Mouse (Mus musculus): ENCODE measurements around the gene Ecsit.
"Not testable (repeated sequence)": the region's sequence is repeated elsewhere in the genome, so short reads cannot be mapped to it uniquely, and the experiment has no call there.

The Ecsit gene

DNA sequence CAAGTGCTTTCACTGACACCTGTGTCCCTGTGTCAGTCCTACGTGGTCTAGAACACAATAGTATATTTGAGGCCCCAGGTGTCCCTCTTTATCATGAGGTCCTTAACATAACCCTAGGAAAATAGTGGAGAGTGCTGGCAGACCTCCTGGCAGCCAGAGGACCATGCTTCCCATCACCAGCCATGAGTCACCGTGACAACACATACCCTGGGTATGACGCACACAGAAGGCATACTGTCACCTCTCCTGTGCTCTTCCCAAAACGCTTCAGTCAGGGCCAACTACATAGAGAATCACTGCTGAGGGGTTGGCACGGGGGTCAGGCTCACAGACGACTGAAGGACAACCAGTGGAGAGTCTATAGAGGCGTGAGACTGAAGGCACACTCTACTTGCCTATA is 4.7 kb upstream of the Ecsit start:
- DNase-seq (ENCODE audit: low read depth, low spot score) = no peak

DNA sequence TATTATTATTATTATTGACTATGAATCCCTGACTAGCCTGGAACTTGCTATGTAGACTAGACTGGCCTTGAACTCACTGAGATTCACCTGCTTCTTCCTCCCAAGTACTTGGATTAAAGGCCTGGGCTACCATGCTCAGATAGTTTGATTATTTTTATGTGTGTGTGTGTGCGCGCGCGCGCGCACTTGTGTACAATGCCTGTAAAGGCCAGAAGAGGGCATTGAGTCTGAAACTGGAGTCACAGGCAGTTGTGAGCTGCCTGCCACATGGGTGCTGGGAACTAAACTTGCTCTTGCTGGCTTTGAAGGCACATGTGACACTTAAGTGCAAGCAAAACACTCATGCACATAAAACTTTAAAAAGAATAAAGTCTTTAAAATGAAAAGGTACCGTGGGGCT is 4.0 kb upstream of the Ecsit start:
- DNase-seq (ENCODE audit: low read depth, low spot score) = peak; percentile 61

DNA sequence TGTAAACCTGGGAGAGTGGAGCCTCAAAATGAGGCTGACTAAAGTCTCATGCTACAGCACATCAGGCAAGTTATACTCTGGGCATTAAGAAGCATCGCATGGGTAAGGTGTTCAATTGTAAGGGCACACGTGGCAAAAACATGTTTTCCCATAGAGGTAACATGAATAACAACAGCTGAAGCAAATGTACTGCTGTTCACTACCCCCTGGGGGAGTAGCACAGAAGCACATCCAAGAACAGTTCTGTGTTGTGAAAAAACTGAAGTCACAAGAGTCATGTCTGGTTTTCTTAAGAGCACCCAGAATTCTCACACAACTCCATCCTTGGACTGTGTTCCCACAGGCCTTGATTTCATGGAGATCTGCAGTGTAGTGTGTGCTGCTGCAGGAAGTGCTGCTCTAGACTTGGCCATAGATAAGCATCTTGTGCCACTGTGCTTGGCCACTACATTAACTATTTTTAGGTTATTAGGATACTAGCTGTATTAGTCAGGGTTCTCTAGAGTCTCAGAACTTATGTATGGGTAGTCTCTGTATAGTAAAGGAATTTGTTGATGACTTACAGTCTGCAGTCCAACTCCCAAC is 1.9 kb upstream of the Ecsit start:
- no peak for DNase-seq (ENCODE audit: low read depth, low spot score)

DNA sequence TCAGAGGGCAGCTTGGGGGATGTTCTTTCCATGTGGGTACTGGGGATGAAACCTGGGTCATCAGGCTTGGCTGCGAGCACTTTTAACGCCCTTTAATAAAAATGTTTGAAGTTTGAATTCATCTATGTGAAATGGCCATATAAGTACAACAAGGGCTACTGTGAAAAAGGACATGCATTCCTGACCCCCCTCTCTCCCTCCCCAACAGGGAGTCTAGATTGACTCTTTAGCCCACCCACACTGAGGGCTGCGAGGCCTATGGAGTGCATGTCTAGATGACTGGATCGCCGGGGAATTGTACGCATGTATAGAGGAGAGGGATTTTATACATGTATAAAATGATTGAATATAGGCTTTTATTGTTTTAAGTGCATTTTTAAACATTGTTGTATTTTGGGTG is 774 bp upstream of the Ecsit start:
- DNase-seq (ENCODE audit: low read depth, low spot score) = no peak

- no peak for DNase-seq (ENCODE audit: low read depth, low spot score)
Measured at GRCm38 (mm10) chr9:22084667-22085021, 594 bp downstream of the Ecsit start.

DNA sequence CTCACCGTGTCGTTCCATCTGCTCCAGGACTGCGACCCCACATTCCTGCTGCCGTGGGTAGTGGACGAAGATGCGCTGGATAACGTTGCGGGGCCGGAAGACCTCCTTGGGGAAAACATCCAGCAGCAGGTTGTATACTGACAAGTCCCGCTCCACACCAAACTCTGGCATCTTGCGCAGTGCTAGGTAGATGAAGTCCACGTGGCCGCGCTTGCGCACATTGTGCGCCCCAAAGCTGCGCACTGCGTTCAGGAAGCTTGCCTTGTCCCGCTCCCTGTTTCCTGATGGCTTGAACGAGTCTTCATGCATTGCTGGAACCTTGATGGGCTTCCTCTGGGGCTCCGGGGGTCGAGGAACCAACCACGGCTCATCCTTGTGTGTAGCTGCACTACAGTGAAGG is 9.0 kb downstream of the Ecsit start:
- peak; percentile 49 for DNase-seq (ENCODE audit: low read depth, low spot score)

GRCm38 (mm10) chr9:22075778-22076177 is 9.5 kb downstream of the Ecsit start:
- DNase-seq (ENCODE audit: low read depth, low spot score) = not testable (repeated sequence)

GRCm38 (mm10) chr9:22072276-22072675 is 13.0 kb downstream of the Ecsit start:
- no peak for DNase-seq (ENCODE audit: low read depth, low spot score)

DNA sequence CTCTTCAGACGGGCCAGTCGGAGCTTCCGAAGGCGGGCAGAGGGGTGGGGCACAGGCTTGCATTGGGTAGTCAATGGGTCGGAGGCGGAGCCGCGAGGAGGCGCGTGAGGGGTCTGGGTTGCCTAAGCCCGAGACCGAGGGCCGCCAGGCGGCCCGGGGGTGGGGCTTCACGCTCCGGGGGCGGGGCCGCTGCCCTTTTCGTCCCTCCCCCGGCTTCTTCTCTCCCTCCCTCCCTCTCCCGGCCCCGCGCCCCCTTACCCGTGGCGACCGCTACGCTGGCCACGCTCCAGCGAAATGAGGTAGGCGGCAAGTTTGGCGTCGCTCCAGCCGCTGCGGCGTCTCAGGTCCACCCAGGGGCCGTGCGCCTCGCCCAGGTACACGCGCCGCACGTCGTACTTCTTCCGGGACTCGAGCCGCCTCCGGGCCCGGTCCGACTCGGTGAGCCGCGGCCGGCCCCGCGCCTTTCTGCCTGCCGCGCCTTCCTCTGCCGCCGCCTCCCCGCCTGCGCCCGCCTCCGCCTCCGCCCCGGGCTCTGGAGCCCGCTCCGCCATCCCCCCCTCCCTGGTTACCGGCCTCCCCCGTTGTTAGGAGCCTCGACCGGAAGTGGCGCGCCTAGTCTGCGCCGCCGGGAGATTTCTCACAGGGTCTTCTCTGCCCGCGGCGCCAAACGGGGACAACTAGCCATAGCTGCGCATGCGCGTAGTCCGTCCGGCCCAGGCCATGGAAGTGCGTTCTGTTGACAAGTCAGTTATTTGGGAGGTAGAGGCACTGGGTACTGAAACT is 14.3 kb downstream of the Ecsit start, which contains the start of the genes Gm49318 and Zfp653:
TSS of gene Gm49318 (minus strand) at position 469 of the 783 bp plus-strand sequence.
TSS of gene Zfp653 (minus strand) at position 586 of the 783 bp plus-strand sequence.
- DNase-seq (ENCODE audit: low read depth, low spot score) = peak; percentile 99

DNA sequence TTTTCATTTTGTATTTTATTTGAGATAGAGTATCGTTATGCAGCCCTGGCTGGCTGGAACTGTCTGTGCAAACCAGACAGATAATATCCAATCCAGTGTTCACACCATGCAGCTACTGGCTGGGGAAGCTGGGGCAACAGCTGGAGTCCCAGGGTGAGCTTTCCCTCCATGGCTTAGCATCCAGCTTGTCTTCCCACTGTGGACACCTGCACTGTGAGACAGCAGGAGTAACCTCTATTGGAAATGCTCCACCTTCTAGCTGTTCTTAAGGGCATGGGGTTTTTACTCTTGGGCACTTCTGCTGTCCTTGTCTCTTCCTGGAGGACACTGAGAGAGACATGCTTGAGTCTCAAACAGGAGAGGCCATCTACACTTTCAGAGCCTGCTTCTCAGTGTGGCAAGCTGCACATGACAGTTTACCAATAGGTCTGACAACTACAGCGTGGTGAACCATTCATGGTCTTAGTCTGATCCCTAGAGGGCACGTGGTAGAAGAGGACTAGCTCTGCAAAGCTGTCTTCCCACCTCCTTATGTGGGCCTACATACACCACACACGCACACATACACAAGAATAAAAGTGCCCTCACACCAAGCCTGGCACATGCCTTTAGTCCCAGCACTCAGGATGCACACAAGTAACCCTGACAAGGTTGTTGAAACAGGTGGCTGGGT is 15.2 kb downstream of the Ecsit start:
- DNase-seq (ENCODE audit: low read depth, low spot score) = no peak

GRCm38 (mm10) chr9:22067195-22067594 is 18.0 kb downstream of the Ecsit start:
- no peak for DNase-seq (ENCODE audit: low read depth, low spot score)

- peak; percentile 72 for DNase-seq (ENCODE audit: low read depth, low spot score)
Measured at GRCm38 (mm10) chr9:22066433-22066832, 18.8 kb downstream of the Ecsit start.

GRCm38 (mm10) chr9:22065642-22066041 is 19.6 kb downstream of the Ecsit start:
- no peak for DNase-seq (ENCODE audit: low read depth, low spot score)

- no peak for DNase-seq (ENCODE audit: low read depth, low spot score)
Measured at GRCm38 (mm10) chr9:22064341-22064740, 20.9 kb downstream of the Ecsit start.

- no peak for DNase-seq (ENCODE audit: low read depth, low spot score)
Measured at GRCm38 (mm10) chr9:22061339-22061738, 23.9 kb downstream of the Ecsit start.

DNA sequence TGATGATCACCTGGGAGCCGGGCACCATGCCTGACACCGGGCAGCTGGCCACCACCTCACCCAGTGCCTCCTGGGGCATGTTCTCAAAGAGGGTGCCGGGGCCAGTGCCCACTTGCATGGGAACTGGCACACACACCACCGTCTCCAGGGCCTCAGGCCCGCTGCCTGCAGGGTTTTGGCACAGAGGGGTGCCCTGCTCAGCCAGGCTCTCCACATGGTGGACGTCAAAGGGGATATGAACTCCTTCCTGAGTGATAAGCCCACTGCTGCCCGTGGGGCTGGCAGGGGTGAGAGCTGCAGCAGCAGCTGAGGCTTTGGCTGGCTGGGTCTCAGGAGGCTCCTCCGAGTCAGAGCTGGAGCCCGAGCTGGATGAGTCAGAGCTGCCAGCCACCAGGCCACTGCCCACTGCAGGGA is 27.2 kb downstream of the Ecsit start:
- DNase-seq (ENCODE audit: low read depth, low spot score) = no peak

- DNase-seq (ENCODE audit: low read depth, low spot score) = no peak
Measured at GRCm38 (mm10) chr9:22057031-22057517, 28.2 kb downstream of the Ecsit start.

- no peak for DNase-seq (ENCODE audit: low read depth, low spot score)
Measured at GRCm38 (mm10) chr9:22056303-22056910, 28.8 kb downstream of the Ecsit start.

DNA sequence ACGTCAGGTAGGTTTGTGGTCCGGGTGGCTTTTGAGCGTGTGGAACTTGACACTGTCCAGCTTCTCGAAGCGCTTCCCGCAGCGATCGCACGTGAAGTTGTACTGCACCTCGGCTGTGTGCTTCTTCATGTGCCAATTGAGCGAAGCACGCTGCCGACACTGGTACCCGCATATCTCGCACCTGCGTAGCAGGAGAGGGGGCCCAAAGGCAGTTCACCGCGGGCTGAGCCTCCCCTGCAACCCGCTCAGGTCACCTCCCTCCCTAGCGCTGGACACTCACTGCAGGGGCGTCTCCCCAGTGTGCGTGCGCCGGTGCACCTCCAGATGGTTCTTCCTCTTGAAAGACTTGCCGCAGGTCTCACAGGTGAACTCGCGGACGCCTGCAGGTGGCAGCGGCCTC is 29.5 kb downstream of the Ecsit start:
- no peak for DNase-seq (ENCODE audit: low read depth, low spot score)

DNA sequence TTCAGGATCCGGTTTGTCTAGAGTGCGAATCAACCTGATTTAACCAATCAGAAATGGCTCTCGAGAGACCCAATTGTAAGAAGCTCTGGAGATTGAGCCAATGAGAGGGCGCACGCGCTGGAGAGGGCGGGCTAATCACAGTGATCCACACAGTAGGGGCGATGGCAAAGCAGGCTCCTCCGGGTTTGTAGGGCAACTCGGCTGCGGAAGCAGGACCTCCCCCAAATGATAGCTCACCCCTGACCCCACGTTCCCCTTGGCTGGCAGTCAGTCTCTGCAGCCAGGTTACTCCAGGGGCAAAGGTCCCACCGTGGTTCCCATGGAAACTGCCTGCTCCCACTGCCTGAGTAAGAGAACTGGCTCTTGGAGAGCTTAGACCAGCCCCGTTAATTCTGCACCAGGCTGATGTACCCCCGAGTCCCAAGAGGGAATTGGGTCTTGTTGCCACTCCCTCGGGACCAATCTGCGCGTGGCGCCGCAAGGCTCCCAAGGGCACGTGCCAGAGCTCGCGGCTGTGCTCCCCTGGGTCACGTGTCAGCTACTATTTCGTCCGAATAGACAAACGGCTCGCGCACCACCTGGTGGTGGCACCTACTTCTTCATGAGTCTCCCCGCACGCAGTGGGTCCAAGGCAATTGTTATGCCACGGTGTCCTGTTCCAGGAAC is 30.7 kb downstream of the Ecsit start:
- peak; percentile 95 for DNase-seq (ENCODE audit: low read depth, low spot score)

DNA sequence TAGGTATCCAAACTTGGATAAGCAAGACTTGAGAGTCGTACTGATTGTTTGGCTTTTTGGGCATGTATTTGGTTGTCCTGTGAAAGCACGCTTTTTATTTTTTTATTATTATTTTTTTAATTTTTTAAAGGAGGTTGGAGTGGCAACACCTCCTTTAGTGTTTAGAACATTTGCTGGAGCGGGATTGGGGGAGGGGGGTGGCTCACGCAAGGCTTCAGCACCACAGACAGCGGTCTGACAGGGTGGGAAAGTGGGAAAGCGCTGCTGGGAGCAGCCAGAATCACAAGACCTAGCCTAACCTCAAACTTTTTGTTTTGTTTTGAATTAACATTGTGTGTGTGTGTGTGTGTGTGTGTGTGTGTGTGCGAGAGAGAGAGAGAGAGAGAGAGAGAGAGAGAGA is 31.6 kb downstream of the Ecsit start:
- DNase-seq (ENCODE audit: low read depth, low spot score) = peak; percentile 61

GRCm38 (mm10) chr9:22051958-22052254 is 33.3 kb downstream of the Ecsit start, which contains the start of gene Elavl3:
TSS of gene Elavl3 (minus strand) at chr9:22052023.
- DNase-seq (ENCODE audit: low read depth, low spot score) = peak; percentile 87
